Mouse (Mus musculus) mouse embryonic stem cell (cell line): ENCODE measurements around the gene Irf3.

Source experiments
- in situ Hi-C, 2 experiments: fragments of 300-500 bp; cut with MboI; formaldehyde crosslinking; loops; 1 replicate in 1 of 2; 3 replicates in 1 of 2; pipeline ENCODE4 v1.14.3; 2019 to 2020; ENCODE audit warnings: low sequenced_read_pairs in 2 of 2, low pct_unique_long_range_greater_than_20kb in 1 of 2, mixed read lengths in 1 of 2; ENCODE audit not compliant: unreplicated experiment in 1 of 2

Gene Irf3

GRCm38 (mm10) chr7:45048001-45048890 is 50.8 kb downstream of the Irf3 start:
- in situ Hi-C loops, result no loop called here

- in situ Hi-C loops, result no loop called here
Measured at GRCm38 (mm10) chr7:45048923-45049657, 51.6 kb downstream of the Irf3 start.

- in situ Hi-C loops, result no loop called here
Measured at GRCm38 (mm10) chr7:45050945-45051600, 53.6 kb downstream of the Irf3 start.

- in situ Hi-C loops, result no loop called here
Measured at GRCm38 (mm10) chr7:45051601-45051974, 54.1 kb downstream of the Irf3 start.
